Mouse (Mus musculus): ENCODE measurements at regions not wholly inside any gene's neighbourhood (a gene's known extent, or its start where the extent isn't known, plus 50 kb on each side); places are given as distances from the start of the nearest gene placed in this dataset.

GRCm38 (mm10) chr17:93409329-93409728 is 210.5 kb downstream of the Adcyap1 start:
- TF ChIP-seq POLR2A (IDR thresholded peaks at IDR 0.05; ENCODE audit: insufficient read depth, low read length), result no peak
- TF ChIP-seq CTCF (IDR thresholded peaks at IDR 0.05; ENCODE audit: low read depth, low read length), result no peak
- no peak for TF ChIP-seq EP300 (IDR thresholded peaks at IDR 0.05; ENCODE audit: insufficient read depth, low read depth, low read length)

All from ES-Bruce4 (cell line).